Mouse (Mus musculus): ENCODE measurements around the gene Bcar1. TPM values are rescaled to one million over a fixed set of nuclear protein-coding genes. Genes with fewer than 3 reads are reported as not detected.

Bcar1 gene
- polyA plus RNA-seq, 1 experiment from 2014 or later, result 156 TPM

- DNase-seq (ENCODE audit: low read depth, low spot score), result no peak
- ATAC-seq, result peak; percentile 40
- TF ChIP-seq CTCF (IDR thresholded peaks at IDR 0.05), result no peak
- H3K27me3 ChIP-seq, result no peaks in the 10 kb centered on the region
- in situ Hi-C loops (cut with MboI; ENCODE audit: low pct_unique_long_range_greater_than_20kb), result no loop called here
- ChIA-PET CTCF (interaction anchor here (1.5 to 1.6 kb wide), 2 partner anchors 15 to 85 kb away, joined by 3 to 5 read pairs; no protein-coding TSS in a partner anchor), POLR2A (interaction anchor here (0.7 to 1.3 kb wide), 3 partner anchors 10 to 108 kb away, joined by 3 to 4 read pairs (median 3); no protein-coding TSS in a partner anchor)
These were observed 23.5 kb downstream of the Bcar1 start for GRCm38 (mm10) chr8:111720115-111720544.

- POLR2A ChIA-PET, result interaction anchor here (3.3 kb wide), 1 partner anchor 8 kb away, joined by 17 read pairs; no protein-coding TSS in a partner anchor
- ATAC-seq (no peak), DNase-seq (ENCODE audit: low read depth, low spot score) (no peak)
- TF ChIP-seq CTCF (IDR thresholded peaks at IDR 0.05), result no peak
- no peaks in the 10 kb centered on the region for H3K27me3 ChIP-seq
- CTCF ChIA-PET, result interaction anchor here (0.7 to 1.5 kb wide), 5 partner anchors 8 to 86 kb away, joined by 3 to 7 read pairs (median 3); no protein-coding TSS in a partner anchor
- in situ Hi-C loops (cut with MboI; ENCODE audit: low pct_unique_long_range_greater_than_20kb), result no loop called here
These were observed 24.7 kb downstream of the Bcar1 start for GRCm38 (mm10) chr8:111718937-111719336.

- no peak for TF ChIP-seq CTCF (IDR thresholded peaks at IDR 0.05)
- DNase-seq (ENCODE audit: low read depth, low spot score) (no peak), ATAC-seq (no peak)
- no peaks in the 10 kb centered on the region for H3K27me3 ChIP-seq
- ChIA-PET CTCF (interaction anchor here (1.0 to 1.5 kb wide), 6 partner anchors 9 to 18 kb away, joined by 3 to 9 read pairs (median 6); no protein-coding TSS in a partner anchor), POLR2A (interaction anchor here (0.5 to 3.3 kb wide), 6 partner anchors 10 to 878 kb away, joined by 3 to 17 read pairs (median 7); no protein-coding TSS in a partner anchor)
- in situ Hi-C loops (cut with MboI; ENCODE audit: low pct_unique_long_range_greater_than_20kb), result no loop called here
These were observed 25.7 kb downstream of the Bcar1 start for GRCm38 (mm10) chr8:111717866-111718265.

- DNase-seq (ENCODE audit: low read depth, low spot score) (no peak), ATAC-seq (no peak)
- CTCF ChIA-PET, result interaction anchor here (1.0 to 1.5 kb wide), 4 partner anchors 9 to 18 kb away, joined by 3 to 9 read pairs (median 6); no protein-coding TSS in a partner anchor
- no peak for TF ChIP-seq CTCF (IDR thresholded peaks at IDR 0.05)
- POLR2A ChIA-PET, result interaction anchor here (0.5 to 3.3 kb wide), 6 partner anchors 10 to 878 kb away, joined by 3 to 17 read pairs (median 7); no protein-coding TSS in a partner anchor
- in situ Hi-C loops (cut with MboI; ENCODE audit: low pct_unique_long_range_greater_than_20kb), result no loop called here
- no peaks in the 10 kb centered on the region for H3K27me3 ChIP-seq
These were observed 26.2 kb downstream of the Bcar1 start for GRCm38 (mm10) chr8:111717488-111717792.

- ATAC-seq (peak; percentile 29), DNase-seq (ENCODE audit: low read depth, low spot score) (no peak)
- TF ChIP-seq CTCF (IDR thresholded peaks at IDR 0.05), result no peak
- POLR2A ChIA-PET, result interaction anchor here (0.5 to 3.3 kb wide), 7 partner anchors 8 to 879 kb away, joined by 3 to 17 read pairs (median 6); no protein-coding TSS in a partner anchor
- CTCF ChIA-PET, result interaction anchor here (1.0 to 1.8 kb wide), 5 partner anchors 8 to 22 kb away, joined by 3 to 9 read pairs (median 5); no protein-coding TSS in a partner anchor
- H3K27me3 ChIP-seq, result no peaks in the 10 kb centered on the region
- in situ Hi-C loops (cut with MboI; ENCODE audit: low pct_unique_long_range_greater_than_20kb), result no loop called here
These were observed 26.8 kb downstream of the Bcar1 start for GRCm38 (mm10) chr8:111716603-111717487.

- CTCF ChIA-PET, result interaction anchor here (1.8 kb wide), 1 partner anchor 23 kb away, joined by 5 read pairs; no protein-coding TSS in a partner anchor
- no peak for ATAC-seq
- DNase-seq (ENCODE audit: low read depth, low spot score), result no peak
- POLR2A ChIA-PET, result interaction anchor here (2.4 to 3.3 kb wide), 3 partner anchors 12 to 30 kb away, joined by 8 to 17 read pairs (median 9); no protein-coding TSS in a partner anchor
- in situ Hi-C loops (cut with MboI; ENCODE audit: low pct_unique_long_range_greater_than_20kb), result no loop called here
- no peak for TF ChIP-seq CTCF (IDR thresholded peaks at IDR 0.05)
- no peaks in the 10 kb centered on the region for H3K27me3 ChIP-seq
These were observed 28.1 kb downstream of the Bcar1 start for GRCm38 (mm10) chr8:111715514-111715913.

GRCm38 (mm10) chr8:111714295-111714694, 29.3 kb downstream of the Bcar1 start:
- TF ChIP-seq CTCF (IDR thresholded peaks at IDR 0.05), result no peak
- CTCF ChIA-PET, result interaction anchor here (1.0 to 2.1 kb wide), 2 partner anchors 11 to 20 kb away, joined by 3 to 6 read pairs; no protein-coding TSS in a partner anchor
- DNase-seq (ENCODE audit: low read depth, low spot score) (no peak), ATAC-seq (no peak)
- in situ Hi-C loops (cut with MboI; ENCODE audit: low pct_unique_long_range_greater_than_20kb), result no loop called here
- POLR2A ChIA-PET, result no interaction called here
- no peaks in the 10 kb centered on the region for H3K27me3 ChIP-seq

- ChIA-PET POLR2A (no interaction called here), CTCF (interaction anchor here (1.0 to 2.1 kb wide), 2 partner anchors 11 to 20 kb away, joined by 3 to 6 read pairs; no protein-coding TSS in a partner anchor)
- TF ChIP-seq CTCF (IDR thresholded peaks at IDR 0.05), result no peak
- no peak for ATAC-seq
- in situ Hi-C loops (cut with MboI; ENCODE audit: low pct_unique_long_range_greater_than_20kb), result no loop called here
- DNase-seq (ENCODE audit: low read depth, low spot score), result no peak
- no peaks in the 10 kb centered on the region for H3K27me3 ChIP-seq
These were observed 29.8 kb downstream of the Bcar1 start for GRCm38 (mm10) chr8:111713817-111714216.

GRCm38 (mm10) chr8:111713291-111713690, 30.3 kb downstream of the Bcar1 start:
- DNase-seq (ENCODE audit: low read depth, low spot score) (no peak), ATAC-seq (no peak)
- H3K27me3 ChIP-seq, result no peaks in the 10 kb centered on the region
- ChIA-PET POLR2A (interaction anchor here (1.2 kb wide), 1 partner anchor 22 kb away, joined by 4 read pairs; no protein-coding TSS in a partner anchor), CTCF (interaction anchor here (0.9 to 2.3 kb wide), 7 partner anchors 12 to 117 kb away, joined by 3 to 8 read pairs (median 3); no protein-coding TSS in a partner anchor)
- in situ Hi-C loops (cut with MboI; ENCODE audit: low pct_unique_long_range_greater_than_20kb), result no loop called here
- no peak for TF ChIP-seq CTCF (IDR thresholded peaks at IDR 0.05)

- ATAC-seq (no peak), DNase-seq (ENCODE audit: low read depth, low spot score) (no peak)
- in situ Hi-C loops (cut with MboI; ENCODE audit: low pct_unique_long_range_greater_than_20kb), result no loop called here
- ChIA-PET POLR2A (interaction anchor here (0.8 to 1.2 kb wide), 2 partner anchors 22 to 32 kb away, joined by 3 to 4 read pairs; no protein-coding TSS in a partner anchor), CTCF (interaction anchor here (0.7 to 2.3 kb wide), 11 partner anchors 14 to 118 kb away, joined by 3 to 8 read pairs (median 4); no protein-coding TSS in a partner anchor)
- TF ChIP-seq CTCF (IDR thresholded peaks at IDR 0.05), result no peak
- H3K27me3 ChIP-seq, result no peaks in the 10 kb centered on the region
These were observed 31.0 kb downstream of the Bcar1 start for GRCm38 (mm10) chr8:111712588-111712987.

All from Patski (cell line).